ENCODE assay signal across 9 mouse cellular contexts in the genomic region with DNA sequence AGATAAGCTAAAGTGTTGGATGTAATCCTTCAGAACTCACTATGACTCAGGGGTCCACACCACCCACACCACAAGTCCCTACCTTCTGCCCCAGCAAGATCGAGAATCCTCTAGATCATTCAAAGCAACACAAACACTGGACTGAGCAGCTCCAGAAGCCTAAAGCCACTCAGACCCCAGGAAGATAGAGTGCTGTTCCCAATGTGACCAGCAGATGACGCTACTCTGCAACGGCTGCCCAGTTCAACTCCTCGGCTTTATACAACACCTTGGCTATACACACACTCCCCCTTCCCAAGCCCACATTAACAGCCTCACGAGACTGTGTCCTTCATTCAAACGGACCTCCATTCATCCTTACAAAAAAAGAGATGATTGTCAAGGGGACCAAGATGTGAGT. TPM values are rescaled to one million over a fixed set of nuclear protein-coding genes. Genes with fewer than 3 reads are reported as not detected.
A peak's percentile ranks its signal among the peaks of the same experiment; 100 is the strongest.
DNase-seq lines count a peak whose midpoint lies in the region; ATAC-seq and TF ChIP-seq lines count a peak whose summit lies in the region.
"Had no signal": no experiment of that assay in that cellular context is flagged by ENCODE, and none has a peak within 500 bp of the region (broad histone marks: within the 10 kb centered on the region; RNA-seq: fewer than 3 reads in every experiment).

No protein-coding gene starts in this region.

- peaks cover 1% of the 10 kb centered on the region; the same call in 1 of the 2 replicates for H3K4me1 ChIP-seq in heart, adult 2 months (ENCODE audit: control insufficient read depth, insufficient read depth, low read length)
- peaks cover 9% of the 10 kb centered on the region for H3K4me1 ChIP-seq in heart, embryonic 12.5 days (replicated peaks)
- H3K4me1 ChIP-seq in liver, embryonic 15.5 days (replicated peaks), result peaks cover 51% of the 10 kb centered on the region
- H3K4me1 ChIP-seq: stomach, embryonic 15.5 days had no signal

- WGBS in heart, adult 2 months, result 45% methylated on average over 6 of the region's 6 CpGs
- WGBS in heart, embryonic 12.5 days, result 34% methylated on average over 6 of the region's 6 CpGs
- 22% methylated on average over 6 of the region's 6 CpGs for WGBS in liver, embryonic 15.5 days (ENCODE audit: insufficient replicate concordance)

- no peak for TF ChIP-seq EP300 in heart, adult 2 months (IDR thresholded peaks at IDR 0.05; ENCODE audit: insufficient read depth, low read depth, low read length)

- intact Hi-C loops in heart, adult 2 months (cut with DNase I), result no loop called here

- peak; percentile 81 for TF ChIP-seq CTCF in heart, adult 2 months (IDR thresholded peaks at IDR 0.05)

- no peaks in the 10 kb centered on the region for H3K27me3 ChIP-seq in heart, adult 2 months (ENCODE audit: control insufficient read depth, insufficient read depth, low read length)
- 0 out of 2 replicates have a peak, but pooled peaks cover 8% of the 10 kb centered on the region for H3K27me3 ChIP-seq in heart, embryonic 12.5 days (replicated peaks)
- H3K27me3 ChIP-seq in liver, embryonic 15.5 days, result no peaks in the 10 kb centered on the region
- H3K27me3 ChIP-seq: stomach, embryonic 15.5 days had no signal

- H3K27ac ChIP-seq in heart, adult 2 months, result no peak overlapping the region
- no peak overlapping the region for H3K27ac ChIP-seq in heart, embryonic 12.5 days (ENCODE audit: poor library complexity, severe bottlenecking)
- peak overlapping the region; percentile 76 for H3K27ac ChIP-seq in liver, embryonic 15.5 days (replicated peaks)
- H3K27ac ChIP-seq: stomach, embryonic 15.5 days had no signal

- H3K9ac ChIP-seq in heart, adult 2 months (ENCODE audit: low read depth, low read length), result no peak overlapping the region
- H3K9ac ChIP-seq in heart, embryonic 12.5 days, result no peak overlapping the region
- H3K9ac ChIP-seq in liver, embryonic 15.5 days, result no peak overlapping the region
- H3K9ac ChIP-seq: stomach, embryonic 15.5 days had no signal

- no peaks in the 10 kb centered on the region for H3K9me3 ChIP-seq in heart, embryonic 12.5 days (replicated peaks)
- no peaks in the 10 kb centered on the region for H3K9me3 ChIP-seq in liver, embryonic 15.5 days (replicated peaks)
- H3K9me3 ChIP-seq: stomach, embryonic 15.5 days had no signal

- H3K4me3 ChIP-seq in heart, adult 2 months, result no peak overlapping the region
- no peak overlapping the region for H3K4me3 ChIP-seq in heart, embryonic 12.5 days
- no peak overlapping the region for H3K4me3 ChIP-seq in liver, embryonic 15.5 days (replicated peaks)
- H3K4me3 ChIP-seq: stomach, embryonic 15.5 days had no signal

- no peak for ATAC-seq in heart, embryonic 12.5 days (ENCODE audit: insufficient number of reproducible peaks, low FRiP score)
- peak; percentile 40; the same call in 1 of the 2 replicates for ATAC-seq in liver, embryonic 15.5 days (ENCODE audit: insufficient read depth)

- H3K79me2 ChIP-seq in heart, adult 2 months (replicated peaks; ENCODE audit: control insufficient read depth, insufficient read depth, low read length), result no peaks in the 10 kb centered on the region

- H3K36me3 ChIP-seq in heart, adult 2 months (ENCODE audit: control insufficient read depth, insufficient read depth, low read length), result no peaks in the 10 kb centered on the region
- no peaks in the 10 kb centered on the region for H3K36me3 ChIP-seq in heart, embryonic 12.5 days
- H3K36me3 ChIP-seq in liver, embryonic 15.5 days (replicated peaks), result no peaks in the 10 kb centered on the region
- H3K36me3 ChIP-seq: stomach, embryonic 15.5 days had no signal

- no peak for TF ChIP-seq POLR2A in heart, adult 2 months (IDR thresholded peaks at IDR 0.05; ENCODE audit: insufficient read depth, low read depth, low read length)

- H3K4me2 ChIP-seq in heart, embryonic 12.5 days, result no peak overlapping the region
- peak overlapping the region; percentile 58 for H3K4me2 ChIP-seq in liver, embryonic 15.5 days
- H3K4me2 ChIP-seq: stomach, embryonic 15.5 days had no signal

- peak; percentile 26 to 64 for DNase-seq in heart, adult 2 months
- peak; percentile 59 for DNase-seq in urinary bladder, postnatal 14 days (ENCODE audit: low spot score)
- no peak for DNase-seq in urinary bladder, postnatal 10 days (ENCODE audit: low spot score)
- peak; percentile 72 to 81 for DNase-seq in cerebellum, postnatal 25 days
- DNase-seq in testis, postnatal 10 days (ENCODE audit: low spot score), result peak; percentile 84
- no peak for DNase-seq in urinary bladder, adult 2 months (ENCODE audit: low spot score)

RNA-seq across cellular contexts. Expression of a gene that starts 8.2 kb away (rescaled TPM):
- total RNA-seq in heart, adult 2 months (2021), result 1 to 10 TPM; 1.4 to 1.9 TPM
- 5.1 and 11.8 TPM in 2 replicates for polyA plus RNA-seq in heart, adult 2 months (2012; rRNA removed)
- 1.5 and 1.7 TPM in 2 replicates for polyA plus RNA-seq in heart, embryonic 12.5 days (2016; fragmentation: Nextera tagmentation; extraction: Ambion mirVana)
- 4.2 and 5.0 TPM in 2 replicates for polyA plus RNA-seq in liver, embryonic 15.5 days (2015; fragmentation: Nextera tagmentation; extraction: Ambion mirVana)
- polyA plus RNA-seq in urinary bladder, adult 2 months (2012; rRNA removed), result 1.4 and 1.6 TPM in 2 replicates

RNA-seq across cellular contexts. Expression of a gene that starts 20.1 kb away (rescaled TPM):
- 1 to 10 TPM; 1.1 to 1.2 TPM for total RNA-seq in heart, adult 2 months (2021)
- 1.3 and 1.5 TPM in 2 replicates for polyA plus RNA-seq in heart, adult 2 months (2012; rRNA removed)
- polyA plus RNA-seq in heart, embryonic 12.5 days (2016; fragmentation: Nextera tagmentation; extraction: Ambion mirVana), result 0.31 and 0.41 TPM in 2 replicates
- 11.2 and 12.5 TPM in 2 replicates for polyA plus RNA-seq in liver, embryonic 15.5 days (2015; fragmentation: Nextera tagmentation; extraction: Ambion mirVana)
- polyA plus RNA-seq in urinary bladder, adult 2 months (2012; rRNA removed), result 5.0 and 6.3 TPM in 2 replicates

RNA-seq across cellular contexts. Expression of a gene that starts 39.4 kb away (rescaled TPM):
- total RNA-seq in heart, adult 2 months (2021), result 10 to 100 TPM; 10.4 to 12.2 TPM
- polyA plus RNA-seq in heart, adult 2 months (2012; rRNA removed), result 17.3 and 19.5 TPM in 2 replicates
- polyA plus RNA-seq in heart, embryonic 12.5 days (2016; fragmentation: Nextera tagmentation; extraction: Ambion mirVana), result 0.19 and 0.24 TPM in 2 replicates
- 18.8 and 22.5 TPM in 2 replicates for polyA plus RNA-seq in liver, embryonic 15.5 days (2015; fragmentation: Nextera tagmentation; extraction: Ambion mirVana)
- polyA plus RNA-seq in urinary bladder, adult 2 months (2012; rRNA removed), result 74.5 and 121 TPM in 2 replicates

RNA-seq across cellular contexts. Expression of a gene that starts 57.9 kb away (rescaled TPM):
- total RNA-seq in heart, adult 2 months (2021), result 10 to 100 TPM; 21.9 to 25.7 TPM
- 20.8 and 30.1 TPM in 2 replicates for polyA plus RNA-seq in heart, adult 2 months (2012; rRNA removed)
- polyA plus RNA-seq in heart, embryonic 12.5 days (2016; fragmentation: Nextera tagmentation; extraction: Ambion mirVana), result 23.7 and 25.4 TPM in 2 replicates
- polyA plus RNA-seq in liver, embryonic 15.5 days (2015; fragmentation: Nextera tagmentation; extraction: Ambion mirVana), result 21.7 and 26.8 TPM in 2 replicates
- 36.7 and 41.2 TPM in 2 replicates for polyA plus RNA-seq in urinary bladder, adult 2 months (2012; rRNA removed)

Comparison
In these comparisons a context has a peak if more than half of its experiments do, and no peak if none do; other contexts are left out.
1. DNase-seq: peak in heart, adult 2 months (2 of 2), urinary bladder, postnatal 14 days (single experiment), cerebellum, postnatal 25 days (2 of 2) and testis, postnatal 10 days (single experiment); none in urinary bladder, postnatal 10 days (single experiment) and urinary bladder, adult 2 months (single experiment).
2. RNA of a gene that starts 39.4 kb away (polyA plus RNA-seq): 74.5 to 121 TPM in urinary bladder, adult 2 months, 18.8 to 22.5 TPM in liver, embryonic 15.5 days and 17.3 to 19.5 TPM in heart, adult 2 months; 0.19 to 0.24 TPM in heart, embryonic 12.5 days; every median in the first group is over 10 times any median in the second.